Mouse (Mus musculus): Measurements from ENCODE around the gene Myo10. TPM values are rescaled to one million over a fixed set of nuclear protein-coding genes. Genes with fewer than 3 reads are reported as not detected.

Myo10 gene
- polyA plus RNA-seq, 1 experiment from 2014 or later, result 20.0 TPM

GRCm38 (mm10) chr15:25653680-25654079, 31.4 kb downstream of the Myo10 start:
- Histone ChIP-seq H3K4me3 (ENCODE audit: low read depth, low read length) (no peak overlapping the region), H3K27me3 (ENCODE audit: control insufficient read depth, insufficient read depth, low read length) (no peaks in the 10 kb centered on the region), H3K4me2 (ENCODE audit: low read depth, low read length) (no peak overlapping the region), H3K27ac (ENCODE audit: low read depth, low read length) (no peak overlapping the region), H3K36me3 (ENCODE audit: control insufficient read depth, insufficient read depth, low read length) (no peaks in the 10 kb centered on the region), H3K4me1 (ENCODE audit: control insufficient read depth, insufficient read depth, low read length) (no peaks in the 10 kb centered on the region), H3K9me3 (ENCODE audit: control insufficient read depth, low read length) (no peaks in the 10 kb centered on the region), H3K9ac (replicated peaks; ENCODE audit: low read depth, low read length) (no peak overlapping the region)
- 36% methylated on average over 5 of the region's 5 CpGs for WGBS
- no peak for ATAC-seq (ENCODE audit: low read depth)

GRCm38 (mm10) chr15:25662833-25663519, 40.7 kb downstream of the Myo10 start:
- H3K4me2 ChIP-seq (ENCODE audit: low read depth, low read length), result no peak overlapping the region
- ATAC-seq (ENCODE audit: low read depth), result no peak
- no peaks in the 10 kb centered on the region for H3K36me3 ChIP-seq (ENCODE audit: control insufficient read depth, insufficient read depth, low read length)
- WGBS, result 46% methylated on average over 8 of the region's 8 CpGs
- no peak overlapping the region for H3K9ac ChIP-seq (replicated peaks; ENCODE audit: low read depth, low read length)
- H3K27ac ChIP-seq (ENCODE audit: low read depth, low read length), result no peak overlapping the region
- H3K27me3 ChIP-seq (ENCODE audit: control insufficient read depth, insufficient read depth, low read length), result no peaks in the 10 kb centered on the region
- H3K4me1 ChIP-seq (ENCODE audit: control insufficient read depth, insufficient read depth, low read length), result no peaks in the 10 kb centered on the region
- H3K4me3 ChIP-seq (ENCODE audit: low read depth, low read length), result no peak overlapping the region
- no peaks in the 10 kb centered on the region for H3K9me3 ChIP-seq (ENCODE audit: control insufficient read depth, low read length)

DNA sequence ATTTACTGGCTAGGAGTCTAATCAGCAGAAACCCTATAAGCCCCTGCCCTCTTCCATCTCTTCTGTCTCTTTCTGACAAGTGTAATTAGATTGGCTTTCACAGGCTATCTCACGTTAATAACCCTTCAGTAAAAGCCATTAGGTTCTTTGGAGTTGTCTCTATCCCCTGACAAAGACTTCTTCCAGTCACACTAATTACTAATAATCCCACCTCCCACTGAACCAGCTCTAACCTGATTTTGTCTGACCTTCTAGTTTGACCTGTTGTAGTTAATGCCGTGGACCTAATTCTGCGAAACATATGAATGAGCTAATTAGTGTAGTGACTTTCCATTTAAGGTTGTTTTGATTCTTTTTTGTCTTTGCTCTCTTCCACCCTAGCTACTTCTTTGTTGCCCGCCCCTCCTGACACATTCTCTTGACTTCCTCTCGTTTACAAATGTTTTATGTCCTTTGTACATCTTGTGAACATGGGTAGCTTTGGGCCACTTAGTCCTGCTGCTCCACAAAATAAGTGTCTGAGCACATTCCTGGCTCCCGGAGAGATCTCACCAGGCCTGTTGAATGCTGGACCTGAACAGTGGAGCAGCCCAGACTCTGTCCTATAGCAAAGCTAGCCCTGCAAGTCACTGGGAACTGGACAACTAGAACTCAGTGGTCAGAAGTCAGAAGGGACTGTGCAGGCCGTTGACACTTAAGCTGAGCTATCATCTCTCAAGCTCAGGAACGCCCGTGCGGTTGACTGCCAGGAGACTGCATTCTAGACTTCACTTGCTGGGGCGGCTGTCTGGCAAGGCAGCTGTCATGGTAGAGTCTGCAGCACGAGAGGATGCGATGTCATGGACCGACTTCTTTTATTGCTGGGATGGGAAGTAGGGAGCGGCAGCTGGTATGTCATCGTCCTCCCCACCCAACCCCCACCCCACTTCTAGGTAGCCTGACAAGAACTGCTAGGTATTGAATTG, 47.2 kb downstream of the Myo10 start:
- Histone ChIP-seq H3K27ac (ENCODE audit: low read depth, low read length) (no peak overlapping the region), H3K4me3 (ENCODE audit: low read depth, low read length) (no peak overlapping the region), H3K36me3 (ENCODE audit: control insufficient read depth, insufficient read depth, low read length) (no peaks in the 10 kb centered on the region), H3K27me3 (ENCODE audit: control insufficient read depth, insufficient read depth, low read length) (no peaks in the 10 kb centered on the region), H3K4me2 (ENCODE audit: low read depth, low read length) (no peak overlapping the region), H3K9ac (replicated peaks; ENCODE audit: low read depth, low read length) (no peak overlapping the region), H3K9me3 (ENCODE audit: control insufficient read depth, low read length) (no peaks in the 10 kb centered on the region), H3K4me1 (ENCODE audit: control insufficient read depth, insufficient read depth, low read length) (peaks cover 6% of the 10 kb centered on the region; the same call in 1 of the 2 replicates)
- ATAC-seq (ENCODE audit: low read depth), result peak; percentile 29; the same call in 1 of the 2 replicates
- 46% methylated on average over 16 of the region's 16 CpGs for WGBS

DNA sequence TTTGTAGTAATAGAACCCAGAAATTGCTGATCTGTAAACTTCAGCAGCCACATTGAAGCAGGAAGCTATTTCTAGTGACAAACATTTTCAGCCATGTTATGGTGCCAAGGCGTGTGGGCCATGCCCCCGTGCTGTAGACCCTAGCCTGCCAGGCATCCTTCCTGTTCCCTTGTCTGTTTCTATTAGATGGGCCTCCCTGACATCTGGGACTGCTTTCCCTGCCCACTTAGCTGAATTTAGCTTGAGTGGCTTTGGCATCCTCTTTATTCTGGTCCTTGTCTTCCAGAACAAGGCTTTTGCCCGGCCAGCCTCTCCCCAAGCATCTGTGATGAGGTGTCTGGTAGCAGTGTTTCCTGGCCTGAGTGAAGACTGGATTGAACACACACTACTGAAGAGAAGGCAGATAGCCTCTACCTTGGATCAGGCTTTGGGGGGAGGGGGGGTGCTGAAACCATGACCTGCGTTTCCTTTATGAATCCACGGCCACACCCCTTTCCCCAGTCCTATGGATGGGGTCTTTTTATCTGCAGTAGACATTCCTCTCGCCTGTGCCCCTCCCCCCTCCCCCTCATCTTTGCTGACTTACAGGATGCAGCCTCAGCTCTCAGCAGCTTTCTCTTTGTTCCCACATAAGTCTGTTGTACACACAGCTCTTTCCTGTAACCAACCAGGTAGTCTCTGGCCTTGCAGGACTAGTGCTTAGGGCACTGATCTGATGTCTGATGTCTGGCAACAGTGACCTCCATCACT, 51.1 kb downstream of the Myo10 start:
- no peaks in the 10 kb centered on the region for H3K36me3 ChIP-seq (ENCODE audit: control insufficient read depth, insufficient read depth, low read length)
- peaks cover 10% of the 10 kb centered on the region; the same call in 1 of the 2 replicates for H3K4me1 ChIP-seq (ENCODE audit: control insufficient read depth, insufficient read depth, low read length)
- no peaks in the 10 kb centered on the region for H3K9me3 ChIP-seq (ENCODE audit: control insufficient read depth, low read length)
- no peaks in the 10 kb centered on the region for H3K27me3 ChIP-seq (ENCODE audit: control insufficient read depth, insufficient read depth, low read length)
- no peak overlapping the region for H3K4me3 ChIP-seq (ENCODE audit: low read depth, low read length)
- H3K9ac ChIP-seq (replicated peaks; ENCODE audit: low read depth, low read length), result no peak overlapping the region; the same call in 1 of the 2 replicates
- H3K27ac ChIP-seq (ENCODE audit: low read depth, low read length), result 0 out of 2 replicates have a peak overlapping the region, but pooled peaks have one; percentile 16
- ATAC-seq (ENCODE audit: low read depth), result 0 out of 2 replicates have a peak, but pooled peaks have one; percentile 14
- 50% methylated on average over 6 of the region's 6 CpGs for WGBS
- H3K4me2 ChIP-seq (ENCODE audit: low read depth, low read length), result no peak overlapping the region

- H3K36me3 ChIP-seq (ENCODE audit: control insufficient read depth, insufficient read depth, low read length), result no peaks in the 10 kb centered on the region
- WGBS, result 49% methylated on average over 17 of the region's 17 CpGs
- H3K4me2 ChIP-seq (ENCODE audit: low read depth, low read length), result no peak overlapping the region
- H3K9me3 ChIP-seq (ENCODE audit: control insufficient read depth, low read length), result no peaks in the 10 kb centered on the region
- no peak overlapping the region for H3K4me3 ChIP-seq (ENCODE audit: low read depth, low read length)
- no peak for ATAC-seq (ENCODE audit: low read depth)
- no peaks in the 10 kb centered on the region for H3K27me3 ChIP-seq (ENCODE audit: control insufficient read depth, insufficient read depth, low read length)
- H3K4me1 ChIP-seq (ENCODE audit: control insufficient read depth, insufficient read depth, low read length), result peaks cover 10% of the 10 kb centered on the region; the same call in 1 of the 2 replicates
- no peak overlapping the region for H3K27ac ChIP-seq (ENCODE audit: low read depth, low read length)
- H3K9ac ChIP-seq (replicated peaks; ENCODE audit: low read depth, low read length), result no peak overlapping the region
These were observed 52.0 kb downstream of the Myo10 start for GRCm38 (mm10) chr15:25674099-25674931.

- Histone ChIP-seq H3K4me1 (ENCODE audit: control insufficient read depth, insufficient read depth, low read length) (peaks cover 11% of the 10 kb centered on the region; the same call in 1 of the 2 replicates), H3K9ac (replicated peaks; ENCODE audit: low read depth, low read length) (no peak overlapping the region), H3K36me3 (ENCODE audit: control insufficient read depth, insufficient read depth, low read length) (no peaks in the 10 kb centered on the region), H3K4me3 (ENCODE audit: low read depth, low read length) (no peak overlapping the region), H3K27me3 (ENCODE audit: control insufficient read depth, insufficient read depth, low read length) (no peaks in the 10 kb centered on the region), H3K9me3 (ENCODE audit: control insufficient read depth, low read length) (no peaks in the 10 kb centered on the region), H3K4me2 (ENCODE audit: low read depth, low read length) (no peak overlapping the region), H3K27ac (ENCODE audit: low read depth, low read length) (no peak overlapping the region)
- WGBS, result 88% methylated on average over 4 of the region's 4 CpGs
- ATAC-seq (ENCODE audit: low read depth), result no peak
These were observed 52.6 kb downstream of the Myo10 start for GRCm38 (mm10) chr15:25674932-25675250.

- Histone ChIP-seq H3K9ac (replicated peaks; ENCODE audit: low read depth, low read length) (no peak overlapping the region), H3K4me1 (ENCODE audit: control insufficient read depth, insufficient read depth, low read length) (peaks cover 10% of the 10 kb centered on the region; the same call in 1 of the 2 replicates), H3K27ac (ENCODE audit: low read depth, low read length) (no peak overlapping the region), H3K27me3 (ENCODE audit: control insufficient read depth, insufficient read depth, low read length) (no peaks in the 10 kb centered on the region), H3K9me3 (ENCODE audit: control insufficient read depth, low read length) (no peaks in the 10 kb centered on the region), H3K4me2 (ENCODE audit: low read depth, low read length) (no peak overlapping the region), H3K4me3 (ENCODE audit: low read depth, low read length) (no peak overlapping the region), H3K36me3 (ENCODE audit: control insufficient read depth, insufficient read depth, low read length) (no peaks in the 10 kb centered on the region)
- ATAC-seq (ENCODE audit: low read depth), result no peak
- 88% methylated on average over 11 of the region's 11 CpGs for WGBS
These were observed 53.0 kb downstream of the Myo10 start for GRCm38 (mm10) chr15:25675359-25675758.
